Mouse (Mus musculus): Measurements from ENCODE around the gene Slc39a13.
"Not testable (repeated sequence)": the region's sequence is repeated elsewhere in the genome, so short reads cannot be mapped to it uniquely, and the experiment has no call there.

The Slc39a13 gene

GRCm38 (mm10) chr2:91023956-91024355, 46.3 kb downstream of the Slc39a13 start:
- no peak for DNase-seq

- no peak for DNase-seq
Observed at GRCm38 (mm10) chr2:91023131-91023530, 47.1 kb downstream of the Slc39a13 start.

- DNase-seq, result not testable (repeated sequence)
Observed at GRCm38 (mm10) chr2:91022266-91022665, 48.0 kb downstream of the Slc39a13 start.

- DNase-seq, result no peak
Observed at GRCm38 (mm10) chr2:91019911-91020310, 50.3 kb downstream of the Slc39a13 start.

GRCm38 (mm10) chr2:91018061-91018788, 52.0 kb downstream of the Slc39a13 start:
- DNase-seq, result peak in 1 of 2 experiments; percentile 24

GRCm38 (mm10) chr2:91015386-91015785, 54.8 kb downstream of the Slc39a13 start:
- DNase-seq, result no peak

GRCm38 (mm10) chr2:91013881-91014280, 56.3 kb downstream of the Slc39a13 start:
- no peak for DNase-seq

All from lung, adult 18-20 months (tissue).